Mouse (Mus musculus) frontal cortex, adult 2 months (tissue): ENCODE results near the gene Gltpd2. TPM values are rescaled to one million over a fixed set of nuclear protein-coding genes. Genes with fewer than 3 reads are reported as not detected.
"Not testable (repeated sequence)": the region's sequence is repeated elsewhere in the genome, so short reads cannot be mapped to it uniquely, and the experiment has no call there.

Experiments used
- DNase-seq, 2 experiments: peaks; one replicate each; pipeline ENCODE4 v3.0.0; 2022; ENCODE audit warnings: low spot score in 1 of 2; ENCODE audit errors: extremely low spot score in 1 of 2
- polyA plus RNA-seq: library from polyadenylated mRNA; depleted of rRNA; stranded (reverse); fragments of >200 nt; gene quantifications from 2 replicates; pipeline ENCODE4 v1.2.3, GENCODE M21; 2012

Gene Gltpd2
- polyA plus RNA-seq, 1 experiment, result not detected

DNA sequence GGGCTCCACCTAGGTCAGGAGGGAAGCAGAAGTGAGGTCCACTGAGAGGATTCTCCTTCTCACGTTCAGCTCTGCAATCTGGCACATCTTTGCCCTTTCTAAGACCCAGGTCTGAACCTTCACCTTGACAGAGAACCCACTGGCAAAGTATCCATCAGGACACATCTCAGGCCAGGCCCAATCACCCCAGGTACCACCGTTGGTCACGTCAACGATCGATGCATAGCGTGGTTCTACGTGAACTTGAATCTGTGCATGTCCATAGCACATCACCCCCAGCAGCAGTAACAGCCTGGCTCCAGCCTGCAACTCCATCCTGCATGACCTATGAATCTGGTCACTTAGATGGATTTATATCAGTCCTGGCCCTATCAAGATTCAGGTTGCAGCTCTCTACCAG lies 4.7 kb upstream of the Gltpd2 start, which contains the start of gene Vmo1:
Gene Vmo1 (minus strand): TSS at position 329 of the 400 bp plus-strand sequence.
- DNase-seq, result no peak

GRCm38 (mm10) chr11:70516352-70516751 lies 2.6 kb upstream of the Gltpd2 start:
- DNase-seq, result peak in 1 of 2 experiments; percentile 66

- DNase-seq, result no peak
Measured at GRCm38 (mm10) chr11:70518436-70518835, 560 bp upstream of the Gltpd2 start.

DNA sequence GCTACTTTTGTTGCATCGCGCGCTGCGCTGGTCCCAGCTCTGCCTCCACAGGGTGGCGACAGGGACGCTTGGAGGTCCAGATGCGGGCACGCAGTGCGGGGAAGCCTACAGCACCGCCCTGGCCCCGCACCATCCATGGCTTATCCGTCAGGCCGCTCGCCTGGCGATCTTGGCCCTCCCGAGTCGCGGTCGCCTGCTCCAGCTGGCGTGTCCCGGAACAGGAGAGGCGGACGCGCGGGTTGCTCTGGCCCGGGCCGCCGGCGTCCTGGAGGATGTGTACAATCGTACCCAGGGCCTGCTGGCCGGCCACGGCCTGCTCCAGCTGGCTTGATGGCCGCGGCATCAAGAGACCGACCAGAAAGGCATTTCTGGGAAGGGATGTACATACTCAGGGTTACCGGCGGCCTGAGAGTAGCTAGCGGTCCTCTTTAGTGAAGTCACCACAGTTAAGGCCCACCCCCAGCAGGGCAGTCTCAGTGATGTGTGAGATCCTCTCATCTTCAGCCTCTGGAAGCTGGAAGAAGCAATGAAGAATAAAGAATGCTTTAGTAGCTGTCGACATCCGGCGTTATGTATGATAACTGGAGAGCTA lies 1.3 kb downstream of the Gltpd2 start:
- no peak for DNase-seq

- DNase-seq, result not testable (repeated sequence)
Measured at GRCm38 (mm10) chr11:70523306-70523989, 4.5 kb downstream of the Gltpd2 start.

- DNase-seq, result no peak
Measured at GRCm38 (mm10) chr11:70524782-70525181, 5.8 kb downstream of the Gltpd2 start.

GRCm38 (mm10) chr11:70525184-70525678 lies 6.2 kb downstream of the Gltpd2 start, which contains the start of gene Psmb6:
Gene Psmb6 (plus strand): TSS chr11:70525367.
- DNase-seq, result peak; percentile 96

GRCm38 (mm10) chr11:70525726-70526125 lies 6.7 kb downstream of the Gltpd2 start:
- no peak for DNase-seq

- no peak for DNase-seq
Measured at GRCm38 (mm10) chr11:70526211-70526610, 7.2 kb downstream of the Gltpd2 start.

DNA sequence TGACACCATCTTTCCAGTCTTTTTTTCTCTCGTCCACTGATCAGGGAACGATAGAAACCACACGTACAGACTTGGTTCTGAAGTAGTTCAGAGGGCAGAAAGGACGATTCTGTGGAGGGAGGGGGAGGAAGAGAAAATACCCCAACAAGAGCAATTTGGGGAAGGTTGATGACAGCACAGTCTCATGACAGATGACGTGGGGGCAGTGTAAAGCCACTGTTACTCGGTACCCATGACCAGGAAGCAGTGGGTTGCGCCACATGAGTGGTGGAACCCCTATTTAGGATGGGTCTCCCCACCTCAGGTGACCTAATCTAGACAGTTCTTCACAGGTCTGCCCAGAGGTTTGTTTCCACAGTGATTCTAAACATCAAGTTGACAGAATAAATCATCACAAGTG lies 9.6 kb downstream of the Gltpd2 start:
- DNase-seq, result no peak

GRCm38 (mm10) chr11:70531065-70531464 lies 12.1 kb downstream of the Gltpd2 start:
- not testable (repeated sequence) for DNase-seq

DNA sequence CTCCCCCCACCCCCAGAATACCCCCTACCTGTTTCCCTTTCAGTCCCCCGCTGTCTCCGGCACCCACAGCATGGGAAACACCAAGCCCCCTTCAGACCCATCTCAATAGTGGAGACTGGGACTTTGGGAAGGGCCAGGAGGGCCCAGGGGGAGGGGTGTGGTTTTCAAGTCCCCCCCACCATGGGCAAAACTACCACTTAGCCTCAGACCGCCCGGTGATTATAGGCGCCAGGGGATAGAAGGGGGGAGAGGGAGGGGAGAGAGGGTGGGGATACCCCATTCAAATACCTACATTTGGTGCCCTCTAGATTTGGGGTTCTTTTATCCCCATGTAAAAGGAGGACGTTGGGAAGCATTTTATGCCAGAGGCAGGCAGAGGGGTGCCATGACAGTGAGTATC lies 13.8 kb downstream of the Gltpd2 start, which contains the start of gene Gm40193:
Gene Gm40193 (minus strand): TSS at position 101 of the 400 bp plus-strand sequence.
- DNase-seq, result no peak

- DNase-seq, result no peak
Measured at GRCm38 (mm10) chr11:70539423-70539822, 20.4 kb downstream of the Gltpd2 start.

DNA sequence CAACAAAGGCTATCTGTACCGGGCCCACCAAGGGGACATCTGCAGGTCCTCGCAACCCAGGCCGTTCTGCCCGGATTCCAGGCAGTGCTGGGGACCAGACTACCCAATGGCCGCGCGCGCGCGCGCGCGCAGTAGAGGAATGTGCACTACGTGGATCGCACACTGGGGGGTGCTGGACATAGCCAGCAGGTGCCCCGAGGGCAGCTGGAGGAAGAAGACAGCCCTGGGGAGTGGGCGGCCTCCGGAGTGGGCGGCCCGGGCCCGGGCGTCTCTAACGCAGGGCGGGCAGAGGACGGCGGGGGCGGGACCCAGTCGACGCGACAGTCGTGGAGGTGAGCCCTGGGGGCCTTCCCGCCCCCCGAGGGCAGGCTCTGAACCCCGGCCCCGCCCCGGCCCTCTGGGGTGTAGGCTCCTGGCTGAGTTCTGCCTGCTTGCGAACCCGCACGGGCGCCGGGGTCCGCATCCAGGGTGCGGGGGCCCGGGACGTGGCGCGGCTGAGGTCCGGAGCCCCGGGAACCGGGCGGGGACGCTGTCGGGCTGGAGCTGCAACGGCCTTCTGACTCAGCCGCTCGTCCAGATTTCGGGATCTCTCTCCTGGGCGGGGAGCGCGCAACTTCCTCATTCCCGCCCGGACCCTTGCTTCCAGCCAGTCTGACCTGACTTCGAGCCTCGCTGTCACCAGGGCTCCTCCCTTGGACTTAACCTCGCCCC lies 21.0 kb downstream of the Gltpd2 start, which contains the start of gene Pld2:
Gene Pld2 (plus strand): TSS at position 188 of the 711 bp plus-strand sequence.
- peak; percentile 43 to 76 for DNase-seq

DNA sequence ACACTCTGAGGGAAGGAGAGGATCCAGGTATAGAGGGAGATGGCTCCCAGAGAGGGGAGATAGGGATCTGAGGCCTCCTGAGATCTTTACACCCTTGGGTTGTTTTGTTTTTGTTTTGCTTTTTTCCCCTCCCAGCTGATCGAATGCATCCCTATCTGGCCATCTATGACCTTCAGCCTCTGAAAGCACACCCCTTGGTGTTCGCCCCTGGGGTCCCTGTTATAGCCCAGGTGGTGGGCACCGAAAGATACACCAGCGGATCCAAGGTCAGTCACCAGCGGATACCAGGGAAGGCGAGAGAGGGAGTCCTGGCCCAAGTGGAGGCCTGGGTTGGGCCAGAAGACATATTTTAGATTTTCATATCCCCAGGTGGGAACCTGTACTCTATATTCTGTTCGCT lies 21.9 kb downstream of the Gltpd2 start:
- DNase-seq, result no peak

DNA sequence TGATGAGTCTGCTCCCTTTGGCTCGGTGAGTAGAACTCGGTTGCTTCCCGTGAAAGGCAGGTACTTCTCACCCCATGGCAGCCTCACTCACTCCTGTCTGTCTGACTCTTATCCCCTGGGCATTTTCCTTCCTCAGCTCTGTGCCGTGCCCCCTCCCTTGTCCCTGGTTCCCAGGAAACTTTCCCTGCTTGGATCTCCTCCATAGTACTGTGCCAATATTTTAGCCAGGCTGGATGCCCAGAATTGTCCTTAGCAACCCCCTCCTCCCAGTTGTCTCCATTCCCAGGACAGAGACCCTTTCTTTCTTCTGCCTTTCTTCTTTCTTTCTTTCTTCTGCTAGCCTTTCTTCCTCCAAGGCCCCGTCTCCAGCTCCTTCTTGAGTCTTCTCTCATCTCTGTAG lies 22.4 kb downstream of the Gltpd2 start:
- peak in 1 of 2 experiments; percentile 42 for DNase-seq

GRCm38 (mm10) chr11:70544496-70544895 lies 25.5 kb downstream of the Gltpd2 start:
- no peak for DNase-seq

GRCm38 (mm10) chr11:70551526-70551925 lies 32.5 kb downstream of the Gltpd2 start:
- no peak for DNase-seq

DNA sequence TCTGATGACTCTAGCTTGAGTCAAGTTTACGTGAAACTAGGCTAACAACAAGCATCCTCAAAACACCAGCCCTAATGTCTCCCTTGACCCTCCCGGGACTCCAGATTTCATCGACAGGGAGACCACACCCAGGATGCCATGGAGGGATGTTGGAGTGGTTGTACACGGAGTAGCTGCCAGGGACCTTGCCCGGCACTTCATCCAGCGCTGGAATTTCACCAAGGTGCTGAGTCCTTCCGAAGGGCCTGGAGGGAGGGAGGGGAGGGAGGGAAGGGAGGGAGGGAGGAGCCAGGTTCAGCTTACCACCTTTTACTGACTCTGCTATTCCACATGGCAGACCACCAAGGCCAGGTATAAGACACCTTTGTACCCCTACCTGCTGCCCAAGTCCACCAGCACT lies 34.9 kb downstream of the Gltpd2 start:
- no peak for DNase-seq

DNA sequence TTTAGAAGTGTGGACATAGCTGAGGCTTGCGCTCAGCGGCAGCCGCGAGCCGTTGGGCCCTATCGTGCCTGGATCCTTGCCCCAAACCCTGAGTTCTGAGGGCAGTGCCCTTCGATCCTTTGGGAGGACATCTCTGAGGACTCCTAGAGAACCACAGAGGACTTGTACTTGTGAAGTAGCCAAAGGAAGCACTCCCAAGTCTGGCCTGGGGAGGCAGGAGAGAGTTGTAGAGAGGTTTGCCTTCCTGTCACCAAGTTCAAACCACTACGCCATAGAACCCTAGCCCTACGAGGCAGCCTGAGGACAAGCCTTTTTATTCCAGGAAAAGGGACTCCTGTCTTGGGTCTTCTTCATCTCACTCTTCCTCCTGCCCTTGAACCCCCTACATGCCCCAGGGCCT lies 38.5 kb downstream of the Gltpd2 start:
- no peak for DNase-seq

DNA sequence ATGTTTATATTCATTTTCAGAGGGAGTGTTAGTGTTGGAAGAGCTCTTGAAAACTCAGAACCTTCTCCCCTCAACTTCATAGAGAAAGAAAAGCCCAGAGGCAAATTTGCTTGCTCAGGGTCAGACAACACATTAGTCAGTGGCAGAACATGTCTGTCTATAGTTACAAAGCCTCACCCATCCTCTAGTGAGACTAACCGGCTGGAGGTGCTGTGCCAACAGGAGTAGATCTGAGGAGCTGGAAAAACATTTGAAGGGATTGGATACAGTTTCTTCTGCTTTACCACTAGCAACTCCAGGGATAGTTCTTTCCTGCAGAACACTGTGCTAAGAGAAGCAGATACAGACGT lies 42.9 kb downstream of the Gltpd2 start:
- DNase-seq, result no peak
